Mouse (Mus musculus): ENCODE results near the gene Bola1. TPM values are rescaled to one million over a fixed set of nuclear protein-coding genes. Genes with fewer than 3 reads are reported as not detected.

Bola1 gene
- polyA plus RNA-seq, 1 experiment from 2014 or later: 64.1 TPM

- H3K36me3 ChIP-seq (ENCODE audit: control insufficient read depth, insufficient read depth): peaks cover 6% of the 10 kb centered on the region; the same call in 1 of the 2 replicates
- no peak overlapping the region for H3K4me2 ChIP-seq (ENCODE audit: low read length)
- H3K27ac ChIP-seq (ENCODE audit: low read length): no peak overlapping the region
- H3K9ac ChIP-seq (replicated peaks; ENCODE audit: low read depth, low read length): no peak overlapping the region
- no peaks in the 10 kb centered on the region for H3K27me3 ChIP-seq (replicated peaks; ENCODE audit: control insufficient read depth, insufficient read depth, low read length)
- H3K4me3 ChIP-seq (replicated peaks; ENCODE audit: low read length): no peak overlapping the region
- H3K4me1 ChIP-seq (replicated peaks; ENCODE audit: control insufficient read depth, insufficient read depth, low read length): peaks cover 11% of the 10 kb centered on the region
- 95% methylated on average over 11 of the region's 11 CpGs for WGBS
- no peak for ATAC-seq
- H3K9me3 ChIP-seq (ENCODE audit: control insufficient read depth, low read length): no peaks in the 10 kb centered on the region
These were observed 23.7 kb downstream of the Bola1 start for GRCm38 (mm10) chr3:96195616-96196313.

DNA sequence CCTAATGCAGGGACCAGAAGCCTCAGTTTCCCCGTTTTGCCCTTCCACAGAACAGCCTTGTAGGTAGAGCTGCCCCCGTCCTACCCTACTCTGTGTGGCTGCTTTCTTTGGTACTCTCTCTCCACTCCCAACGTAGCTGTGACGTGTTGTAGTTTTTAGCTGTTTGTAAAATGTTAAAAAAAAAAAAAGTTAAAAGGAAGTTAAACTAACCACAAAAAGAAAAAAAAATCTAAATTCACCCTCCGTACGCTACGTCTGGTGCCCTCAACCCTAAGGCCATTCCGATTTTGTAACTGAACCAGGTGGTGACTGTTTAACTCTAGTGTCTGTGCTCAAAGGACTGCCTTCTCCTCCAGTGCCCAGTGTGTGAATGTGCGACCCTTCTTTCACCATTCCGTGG, 24.5 kb downstream of the Bola1 start:
- Histone ChIP-seq H3K27me3 (replicated peaks; ENCODE audit: control insufficient read depth, insufficient read depth, low read length) (no peaks in the 10 kb centered on the region), H3K9me3 (ENCODE audit: control insufficient read depth, low read length) (no peaks in the 10 kb centered on the region), H3K9ac (replicated peaks; ENCODE audit: low read depth, low read length) (no peak overlapping the region), H3K27ac (ENCODE audit: low read length) (no peak overlapping the region), H3K4me1 (replicated peaks; ENCODE audit: control insufficient read depth, insufficient read depth, low read length) (peaks cover 11% of the 10 kb centered on the region), H3K36me3 (ENCODE audit: control insufficient read depth, insufficient read depth) (peaks cover 10% of the 10 kb centered on the region), H3K4me2 (ENCODE audit: low read length) (no peak overlapping the region), H3K4me3 (replicated peaks; ENCODE audit: low read length) (no peak overlapping the region)
- no peak for ATAC-seq
- 91% methylated on average over 10 of the region's 10 CpGs for WGBS

DNA sequence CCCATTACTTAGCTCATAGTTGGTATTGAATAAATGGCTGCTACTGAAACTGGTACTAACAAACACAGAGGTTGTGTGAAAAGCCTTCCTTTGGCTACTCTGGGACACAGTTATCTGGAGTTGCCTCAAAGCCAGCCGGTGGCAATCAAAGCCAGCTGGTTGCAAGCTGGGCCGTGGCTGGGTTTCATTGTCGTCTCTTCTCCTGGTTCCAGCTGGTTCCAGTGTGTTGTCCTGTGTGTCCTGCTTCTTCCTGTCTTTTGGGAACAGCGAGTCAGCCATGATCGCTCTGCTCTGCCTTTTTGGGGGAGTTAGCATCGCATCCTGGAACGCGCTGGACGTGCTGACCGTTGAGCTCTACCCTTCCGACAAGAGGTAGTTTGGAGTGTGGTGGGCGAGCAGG, 26.5 kb downstream of the Bola1 start:
- Histone ChIP-seq H3K9ac (replicated peaks; ENCODE audit: low read depth, low read length) (no peak overlapping the region), H3K27ac (ENCODE audit: low read length) (no peak overlapping the region), H3K4me1 (replicated peaks; ENCODE audit: control insufficient read depth, insufficient read depth, low read length) (peaks cover 9% of the 10 kb centered on the region), H3K36me3 (ENCODE audit: control insufficient read depth, insufficient read depth) (peaks cover 16% of the 10 kb centered on the region), H3K27me3 (replicated peaks; ENCODE audit: control insufficient read depth, insufficient read depth, low read length) (no peaks in the 10 kb centered on the region), H3K9me3 (ENCODE audit: control insufficient read depth, low read length) (no peaks in the 10 kb centered on the region), H3K4me3 (replicated peaks; ENCODE audit: low read length) (no peak overlapping the region), H3K4me2 (ENCODE audit: low read length) (no peak overlapping the region)
- ATAC-seq: no peak
- 68% methylated on average over 12 of the region's 12 CpGs for WGBS

- no peak for ATAC-seq
- Histone ChIP-seq H3K27me3 (replicated peaks; ENCODE audit: control insufficient read depth, insufficient read depth, low read length) (no peaks in the 10 kb centered on the region), H3K4me3 (replicated peaks; ENCODE audit: low read length) (peak overlapping the region; percentile 59), H3K9ac (replicated peaks; ENCODE audit: low read depth, low read length) (peak overlapping the region; percentile 82), H3K9me3 (ENCODE audit: control insufficient read depth, low read length) (no peaks in the 10 kb centered on the region), H3K36me3 (ENCODE audit: control insufficient read depth, insufficient read depth) (peaks cover 5% of the 10 kb centered on the region; the same call in 1 of the 2 replicates), H3K4me1 (replicated peaks; ENCODE audit: control insufficient read depth, insufficient read depth, low read length) (peaks cover 16% of the 10 kb centered on the region), H3K27ac (ENCODE audit: low read length) (0 out of 2 replicates have a peak overlapping the region, but pooled peaks have one; percentile 9), H3K4me2 (ENCODE audit: low read length) (peak overlapping the region; percentile 56)
- 34% methylated on average over 4 of the region's 4 CpGs for WGBS
These were observed 37.1 kb downstream of the Bola1 start for GRCm38 (mm10) chr3:96182382-96182776.

GRCm38 (mm10) chr3:96181510-96182381, 37.8 kb downstream of the Bola1 start:
- Histone ChIP-seq H3K27ac (ENCODE audit: low read length) (peak overlapping the region; percentile 36; the same call in 1 of the 2 replicates), H3K4me2 (ENCODE audit: low read length) (peak overlapping the region; percentile 56), H3K9me3 (ENCODE audit: control insufficient read depth, low read length) (no peaks in the 10 kb centered on the region), H3K36me3 (ENCODE audit: control insufficient read depth, insufficient read depth) (peaks cover 5% of the 10 kb centered on the region; the same call in 1 of the 2 replicates), H3K27me3 (replicated peaks; ENCODE audit: control insufficient read depth, insufficient read depth, low read length) (no peaks in the 10 kb centered on the region), H3K9ac (replicated peaks; ENCODE audit: low read depth, low read length) (peak overlapping the region; percentile 82), H3K4me1 (replicated peaks; ENCODE audit: control insufficient read depth, insufficient read depth, low read length) (peaks cover 16% of the 10 kb centered on the region), H3K4me3 (replicated peaks; ENCODE audit: low read length) (peak overlapping the region; percentile 59)
- WGBS: 36% methylated on average over 12 of the region's 12 CpGs
- peak; percentile 46 for ATAC-seq

DNA sequence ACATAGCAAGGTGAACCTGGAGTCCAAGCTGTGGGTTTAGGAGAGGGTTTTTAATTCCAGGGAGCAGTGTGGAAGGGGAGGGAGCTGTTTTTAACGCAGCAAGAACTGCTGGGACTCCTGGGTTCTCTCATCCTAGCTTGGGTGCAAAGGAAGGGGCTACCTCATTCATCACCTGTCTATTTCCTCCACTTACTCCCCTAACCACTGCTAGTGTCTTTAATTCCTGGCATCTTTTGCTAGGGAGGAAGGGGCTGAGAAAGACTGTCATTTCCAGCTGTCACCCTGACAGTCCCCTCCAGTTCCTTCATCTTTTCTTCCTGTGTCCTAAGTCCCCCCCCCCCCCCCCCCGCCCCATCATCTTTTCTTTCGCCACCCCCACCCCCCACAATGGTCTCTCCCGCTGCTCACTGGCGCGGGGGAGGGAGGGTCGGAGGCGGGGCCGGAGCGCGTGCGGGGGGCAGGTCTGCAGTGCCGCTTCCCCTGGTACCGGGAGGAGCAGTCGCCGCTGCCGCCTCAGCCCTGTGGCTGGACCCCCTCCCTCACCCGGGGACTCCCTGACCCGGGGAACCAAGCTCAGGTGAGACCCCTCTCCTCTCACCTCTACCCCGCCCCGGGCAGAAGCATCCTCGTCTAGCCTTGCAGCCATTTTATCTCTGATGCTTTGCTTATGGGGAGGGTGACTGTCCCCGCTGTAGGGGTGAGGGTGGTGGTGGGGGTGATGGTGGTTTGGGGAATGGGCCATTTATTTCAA, 38.6 kb downstream of the Bola1 start, which contains the start of gene Sv2a:
Gene Sv2a, plus strand, starts transcription at position 425 of the 751 bp plus-strand sequence.
- Histone ChIP-seq H3K9me3 (ENCODE audit: control insufficient read depth, low read length) (no peaks in the 10 kb centered on the region), H3K4me1 (replicated peaks; ENCODE audit: control insufficient read depth, insufficient read depth, low read length) (peaks cover 16% of the 10 kb centered on the region), H3K9ac (replicated peaks; ENCODE audit: low read depth, low read length) (peak within 1 kb of the TSS; percentile 82), H3K4me2 (ENCODE audit: low read length) (peak within 1 kb of the TSS; percentile 56), H3K4me3 (replicated peaks; ENCODE audit: low read length) (peak within 1 kb of the TSS; percentile 59), H3K27ac (ENCODE audit: low read length) (peak within 1 kb of the TSS; percentile 49), H3K36me3 (ENCODE audit: control insufficient read depth, insufficient read depth) (peaks cover 5% of the 10 kb centered on the region; the same call in 1 of the 2 replicates), H3K27me3 (replicated peaks; ENCODE audit: control insufficient read depth, insufficient read depth, low read length) (no peaks in the 10 kb centered on the region)
- peak; percentile 70 for ATAC-seq
- WGBS: 2% methylated on average over 18 of the region's 23 CpGs

GRCm38 (mm10) chr3:96179531-96179930, 40.0 kb downstream of the Bola1 start:
- Histone ChIP-seq H3K36me3 (ENCODE audit: control insufficient read depth, insufficient read depth) (peaks cover 8% of the 10 kb centered on the region), H3K4me1 (replicated peaks; ENCODE audit: control insufficient read depth, insufficient read depth, low read length) (peaks cover 18% of the 10 kb centered on the region), H3K4me3 (replicated peaks; ENCODE audit: low read length) (no peak overlapping the region), H3K27ac (ENCODE audit: low read length) (no peak overlapping the region), H3K9me3 (ENCODE audit: control insufficient read depth, low read length) (no peaks in the 10 kb centered on the region), H3K4me2 (ENCODE audit: low read length) (no peak overlapping the region), H3K27me3 (replicated peaks; ENCODE audit: control insufficient read depth, insufficient read depth, low read length) (no peaks in the 10 kb centered on the region), H3K9ac (replicated peaks; ENCODE audit: low read depth, low read length) (no peak overlapping the region)
- no peak for ATAC-seq
- WGBS: 58% methylated on average over 4 of the region's 4 CpGs

- Histone ChIP-seq H3K9ac (replicated peaks; ENCODE audit: low read depth, low read length) (no peak overlapping the region), H3K4me2 (ENCODE audit: low read length) (no peak overlapping the region), H3K36me3 (ENCODE audit: control insufficient read depth, insufficient read depth) (peaks cover 11% of the 10 kb centered on the region), H3K9me3 (ENCODE audit: control insufficient read depth, low read length) (no peaks in the 10 kb centered on the region), H3K4me3 (replicated peaks; ENCODE audit: low read length) (no peak overlapping the region), H3K4me1 (replicated peaks; ENCODE audit: control insufficient read depth, insufficient read depth, low read length) (peaks cover 24% of the 10 kb centered on the region), H3K27ac (ENCODE audit: low read length) (no peak overlapping the region), H3K27me3 (replicated peaks; ENCODE audit: control insufficient read depth, insufficient read depth, low read length) (no peaks in the 10 kb centered on the region)
- no peak for ATAC-seq
- WGBS: 96% methylated on average over 2 of the region's 2 CpGs
These were observed 40.6 kb downstream of the Bola1 start for GRCm38 (mm10) chr3:96178902-96179301.

GRCm38 (mm10) chr3:96178427-96178826, 41.1 kb downstream of the Bola1 start:
- ATAC-seq: no peak
- no peak overlapping the region for H3K9ac ChIP-seq (replicated peaks; ENCODE audit: low read depth, low read length)
- peaks cover 28% of the 10 kb centered on the region for H3K4me1 ChIP-seq (replicated peaks; ENCODE audit: control insufficient read depth, insufficient read depth, low read length)
- no peak overlapping the region for H3K27ac ChIP-seq (ENCODE audit: low read length)
- no peaks in the 10 kb centered on the region for H3K27me3 ChIP-seq (replicated peaks; ENCODE audit: control insufficient read depth, insufficient read depth, low read length)
- 90% methylated on average over 4 of the region's 4 CpGs for WGBS
- H3K36me3 ChIP-seq (ENCODE audit: control insufficient read depth, insufficient read depth): peaks cover 11% of the 10 kb centered on the region
- H3K4me2 ChIP-seq (ENCODE audit: low read length): no peak overlapping the region
- H3K4me3 ChIP-seq (replicated peaks; ENCODE audit: low read length): no peak overlapping the region
- no peaks in the 10 kb centered on the region for H3K9me3 ChIP-seq (ENCODE audit: control insufficient read depth, low read length)
